Mouse (Mus musculus) urinary bladder, adult 2 months (tissue): ENCODE data around the gene Coq8b. TPM values are rescaled to one million over a fixed set of nuclear protein-coding genes. Genes with fewer than 3 reads are reported as not detected.

Experiments
- DNase-seq: peaks from one replicate; pipeline ENCODE4 v3.0.0; 2022; ENCODE audit warnings: low spot score
- polyA plus RNA-seq: library from polyadenylated mRNA; depleted of rRNA; stranded (reverse); fragments of >200 nt; gene quantifications from 2 replicates; pipeline ENCODE4 v1.2.3, GENCODE M21; 2012; rRNA removed

Gene Coq8b
- polyA plus RNA-seq = 20.4 and 20.7 TPM in 2 replicates

DNA sequence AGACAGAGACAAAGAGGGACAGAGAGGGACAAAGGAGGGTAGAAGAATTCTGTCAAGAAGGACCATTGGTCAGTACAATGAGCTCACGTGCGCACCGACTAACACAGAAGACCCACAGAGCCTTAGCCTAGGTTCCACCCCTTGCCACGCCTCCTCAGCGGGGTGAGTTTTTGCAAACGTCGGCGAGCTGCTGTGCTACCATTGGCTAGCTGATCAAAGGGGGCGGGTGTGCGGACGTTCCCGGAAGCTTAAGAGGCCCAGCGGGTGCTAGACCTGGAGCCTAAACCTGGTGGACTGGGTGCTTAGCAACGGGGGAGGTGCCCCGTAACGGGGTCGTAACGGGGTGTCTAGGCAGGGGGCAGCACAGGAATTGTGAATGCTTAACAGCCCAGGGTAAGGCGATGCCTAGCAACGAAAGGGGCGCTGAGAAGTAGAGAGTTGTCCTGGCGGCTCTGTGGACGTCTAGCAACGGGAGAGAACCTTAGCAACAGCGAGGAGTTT lies at the start of gene Coq8b:
TSS of gene Coq8b (plus strand) at position 243 of the 501 bp plus-strand sequence.
- peak; percentile 80 for DNase-seq

DNA sequence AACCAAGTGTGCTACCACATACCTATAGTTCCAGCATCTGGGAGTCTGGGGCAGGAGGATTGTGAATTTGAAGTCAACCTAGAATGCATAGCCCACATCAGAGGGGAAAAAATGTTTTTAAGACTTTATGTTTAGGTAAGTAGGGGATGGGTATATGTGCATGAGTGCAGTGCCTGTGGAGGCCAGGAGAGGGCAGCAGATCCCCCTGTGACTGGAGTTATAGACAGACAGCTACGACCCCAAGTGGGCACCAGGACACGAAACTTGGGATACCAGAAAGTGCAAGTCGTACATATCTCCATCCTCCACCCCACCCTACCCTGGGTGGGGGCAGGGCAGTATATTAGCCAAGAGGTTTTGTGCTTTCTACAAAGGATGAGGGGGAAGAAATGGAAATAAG lies 47.9 kb upstream of the Coq8b start:
- DNase-seq = no peak

GRCm38 (mm10) chr7:27185986-27186385 lies 46.8 kb upstream of the Coq8b start:
- no peak for DNase-seq

DNA sequence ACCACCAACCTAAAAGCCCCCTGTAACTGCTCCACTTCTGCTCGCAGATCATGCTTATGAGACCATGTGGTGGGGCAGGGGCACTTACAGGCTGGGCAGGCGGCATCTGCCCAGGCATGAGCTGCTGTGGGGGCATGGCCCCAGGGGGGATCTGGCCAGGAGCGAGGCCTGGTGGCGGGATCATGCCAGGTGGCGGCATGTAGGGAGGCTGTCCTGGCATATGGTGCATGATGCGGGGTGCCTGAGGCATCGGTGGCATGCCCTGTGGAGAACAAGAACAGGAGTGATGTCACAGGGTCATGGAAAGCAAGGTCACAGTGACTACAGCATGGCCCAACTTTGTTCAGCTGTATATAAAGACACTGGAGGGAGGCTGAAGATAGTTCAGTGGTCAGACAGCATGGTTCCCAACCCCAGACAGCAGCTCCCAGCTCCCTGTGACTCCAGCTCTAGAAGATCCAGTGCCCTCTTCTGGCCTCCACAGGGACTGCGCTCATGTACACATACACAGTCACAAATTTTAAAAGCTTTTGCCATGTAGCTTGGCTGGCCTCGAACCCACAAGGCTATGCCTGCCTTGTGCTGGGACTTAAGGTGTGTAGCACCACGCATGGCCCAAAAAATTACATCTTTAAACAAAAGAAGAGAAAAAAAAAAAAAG lies 43.4 kb upstream of the Coq8b start:
- no peak for DNase-seq

- no peak for DNase-seq
Measured at GRCm38 (mm10) chr7:27192434-27192833, 40.4 kb upstream of the Coq8b start.

GRCm38 (mm10) chr7:27193731-27194130 lies 39.1 kb upstream of the Coq8b start:
- no peak for DNase-seq

DNA sequence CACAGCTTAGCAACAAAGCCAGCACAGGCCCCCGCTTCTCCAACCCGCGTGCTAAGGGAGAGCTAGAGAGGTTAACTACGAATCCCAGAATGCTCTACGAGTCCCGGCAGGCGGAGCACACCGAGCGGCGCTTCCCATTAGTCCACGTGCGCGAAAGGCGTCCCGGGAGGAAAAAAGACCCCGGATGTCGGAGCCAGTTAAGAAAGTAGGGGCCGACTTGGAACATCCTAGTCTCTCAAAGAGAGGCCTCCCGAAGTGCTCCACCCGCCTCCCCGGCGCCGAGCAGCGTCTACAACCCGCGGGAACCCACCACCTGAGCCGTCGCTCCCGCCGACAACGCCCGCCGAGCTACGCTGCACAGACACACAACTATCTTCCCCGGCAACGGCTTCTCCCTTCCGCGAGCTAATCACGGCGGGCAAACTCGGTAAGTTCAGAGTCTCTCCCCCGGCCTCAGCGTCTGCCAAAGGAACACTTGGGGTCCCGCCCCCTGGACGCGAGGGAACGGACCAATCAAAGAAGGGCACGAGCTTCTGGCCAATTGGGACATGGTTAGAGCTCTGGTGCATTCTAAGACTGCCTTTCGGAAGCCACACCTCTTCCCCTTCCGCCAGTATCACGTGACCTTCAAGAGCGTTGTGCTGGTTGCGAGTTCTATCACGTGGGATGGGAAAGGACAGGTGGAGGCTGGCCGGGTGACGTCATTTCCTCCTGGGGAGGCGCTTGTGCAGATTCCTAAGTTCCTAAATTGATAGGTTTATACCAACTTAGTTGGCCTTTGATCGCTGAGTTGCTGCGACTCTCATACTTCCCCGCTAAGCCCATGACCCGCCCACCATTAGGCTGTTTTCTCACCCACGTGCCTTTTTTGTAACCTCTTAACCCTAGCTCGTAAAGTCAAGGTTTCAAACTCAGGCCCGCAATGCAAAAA lies 36.9 kb upstream of the Coq8b start, which contains the start of the genes BC024978 and Snrpa:
TSS of gene BC024978 (plus strand) at position 101 of the 931 bp plus-strand sequence.
TSS of gene Snrpa (minus strand) at position 591 of the 931 bp plus-strand sequence.
- peak; percentile 84 for DNase-seq

- DNase-seq = no peak
Measured at GRCm38 (mm10) chr7:27197136-27197535, 35.7 kb upstream of the Coq8b start.

DNA sequence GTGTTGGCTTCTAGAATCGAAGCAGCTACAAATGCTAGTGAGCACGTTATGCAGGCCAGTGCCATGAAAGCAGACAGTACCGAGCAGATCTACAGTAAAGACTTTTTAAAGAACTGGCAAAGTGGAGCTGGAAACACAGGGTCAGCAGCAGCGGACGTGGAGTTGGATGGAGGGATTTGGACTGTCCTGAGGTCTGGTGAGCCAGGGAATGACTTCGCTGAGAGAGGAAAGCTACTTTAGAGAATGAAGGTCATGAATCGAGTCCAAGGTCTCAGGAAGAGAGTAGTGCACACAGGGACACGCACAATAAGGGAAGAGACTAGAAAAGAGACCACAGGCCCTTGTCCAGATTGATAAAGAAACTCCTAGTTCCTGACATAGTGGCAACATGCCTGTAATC lies 35.2 kb upstream of the Coq8b start:
- no peak for DNase-seq

- no peak for DNase-seq
Measured at GRCm38 (mm10) chr7:27198355-27198754, 34.5 kb upstream of the Coq8b start.

- DNase-seq = no peak
Measured at GRCm38 (mm10) chr7:27198779-27199178, 34.0 kb upstream of the Coq8b start.

DNA sequence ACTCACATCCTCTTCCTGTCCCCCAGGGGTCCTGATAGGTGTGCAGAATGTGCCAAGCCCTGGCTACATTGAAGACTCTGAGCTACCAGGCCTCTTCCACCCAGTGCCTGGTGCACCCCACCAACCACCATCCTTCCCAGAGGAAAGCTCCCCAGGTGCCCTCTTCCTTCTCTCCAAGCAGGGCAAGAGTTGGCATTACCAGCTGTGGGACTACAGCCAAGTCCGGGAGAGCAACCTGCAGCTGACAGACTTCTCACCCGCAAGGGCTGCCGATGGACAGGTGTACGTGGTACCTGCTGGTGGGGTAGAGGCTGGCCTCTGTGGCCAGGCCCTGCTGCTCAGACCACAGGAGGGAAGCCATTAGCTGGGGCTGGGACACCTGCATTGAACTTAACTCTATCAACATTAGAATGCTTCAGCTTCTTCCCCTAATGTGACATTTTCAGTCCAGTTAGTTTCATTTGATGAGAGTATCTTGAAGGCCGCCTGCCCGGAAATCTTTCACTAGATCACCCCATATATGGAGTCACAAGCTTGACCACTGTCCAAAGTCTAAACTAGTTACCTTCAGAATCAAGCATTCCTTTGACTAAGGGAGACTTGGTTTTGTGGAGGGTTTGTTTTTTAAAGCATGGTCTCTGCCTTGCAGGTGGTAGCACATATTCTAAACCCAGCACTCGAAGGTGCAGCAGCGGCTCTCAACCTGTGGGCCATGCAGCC lies 28.9 kb upstream of the Coq8b start:
- DNase-seq = no peak

GRCm38 (mm10) chr7:27212626-27213025 lies 20.2 kb upstream of the Coq8b start:
- no peak for DNase-seq

GRCm38 (mm10) chr7:27218586-27218985 lies 14.2 kb upstream of the Coq8b start:
- no peak for DNase-seq

- DNase-seq = no peak
Measured at GRCm38 (mm10) chr7:27219937-27220336, 12.9 kb upstream of the Coq8b start.

GRCm38 (mm10) chr7:27221939-27222338 lies 10.9 kb upstream of the Coq8b start:
- no peak for DNase-seq

- DNase-seq = no peak
Measured at GRCm38 (mm10) chr7:27222538-27222937, 10.3 kb upstream of the Coq8b start.

GRCm38 (mm10) chr7:27224877-27225575 lies 7.8 kb upstream of the Coq8b start:
- DNase-seq = no peak

GRCm38 (mm10) chr7:27227276-27227675 lies 5.5 kb upstream of the Coq8b start:
- DNase-seq = no peak

GRCm38 (mm10) chr7:27227676-27228075 lies 5.1 kb upstream of the Coq8b start:
- DNase-seq = no peak

DNA sequence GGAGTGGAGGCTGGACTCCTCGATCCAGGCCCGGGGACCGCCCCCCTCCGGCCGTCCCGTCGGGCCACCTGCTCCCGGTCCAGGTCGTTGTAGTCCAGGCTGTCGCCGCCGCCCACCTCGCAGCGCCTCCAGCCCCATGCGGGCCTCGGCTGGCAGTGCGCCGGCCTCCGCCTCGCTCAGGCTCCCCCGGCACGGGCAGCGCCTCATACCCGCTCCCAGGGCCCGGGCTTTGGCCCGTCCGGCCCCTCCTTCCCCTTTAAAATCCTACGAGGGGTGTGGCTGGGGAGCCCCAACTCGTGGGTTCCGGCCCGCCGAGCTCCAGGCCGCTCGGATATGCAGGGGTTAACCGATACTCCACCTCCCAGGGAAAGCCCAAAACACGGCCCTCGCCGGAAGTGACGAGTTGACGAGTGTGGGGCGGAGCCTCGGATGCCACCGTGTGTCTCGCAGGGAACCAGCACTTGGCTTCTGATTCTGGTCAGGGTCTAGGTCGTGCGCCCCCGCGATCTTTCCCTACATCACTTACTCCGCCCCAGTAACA lies 4.5 kb upstream of the Coq8b start, which contains the start of gene Itpkc:
TSS of gene Itpkc (minus strand) at position 381 of the 541 bp plus-strand sequence.
- DNase-seq = peak; percentile 90
